Mouse (Mus musculus) forebrain, embryonic 14.5 days (tissue): ENCODE results near the gene 1110002E22Rik. TPM values are rescaled to one million over a fixed set of nuclear protein-coding genes. Genes with fewer than 3 reads are reported as not detected.

Source experiments
- ATAC-seq: fragments of 200-750 bp; cut with Nextera tagmentation; 2 replicates; pipeline ENCODE4 v1.8.0; 2017; ENCODE audit warnings: mild to moderate bottlenecking, moderate library complexity
- DNase-seq: peaks from one replicate; pipeline ENCODE4 v3.0.0-alpha.2; 2015; ENCODE audit warnings: low spot score
- H3K27ac ChIP-seq: fragments of 300-500 bp; sonication (generic); 2 replicates; pipeline ENCODE4 v1.5.1; 2014; ENCODE audit warnings: low read depth, mild to moderate bottlenecking, control low read depth, low read length, moderate library complexity
- H3K27me3 ChIP-seq: fragments of 300-500 bp; sonication (generic); replicated peaks from 2 replicates; pipeline ENCODE4 v1.6.1; 2014; ENCODE audit warnings: low read length, control low read depth, mixed read lengths; ENCODE audit not compliant: control insufficient read depth, insufficient read depth
- H3K36me3 ChIP-seq: fragments of 300-500 bp; sonication (generic); 2 replicates; pipeline ENCODE4 v1.6.1; 2014; ENCODE audit warnings: low read length, control low read depth; ENCODE audit not compliant: control insufficient read depth, insufficient read depth
- H3K4me1 ChIP-seq: fragments of 300-500 bp; sonication (generic); 2 replicates; pipeline ENCODE4 v1.6.1; 2014; ENCODE audit warnings: antibody characterized with exemption, low read length, control low read depth; ENCODE audit not compliant: control insufficient read depth, insufficient read depth
- H3K4me2 ChIP-seq: fragments of 300-500 bp; sonication (generic); 2 replicates; pipeline ENCODE4 v1.6.1; 2014; ENCODE audit warnings: mild to moderate bottlenecking, control low read depth, low read length
- H3K4me3 ChIP-seq: fragments of 300-500 bp; sonication (generic); 2 replicates; pipeline ENCODE4 v1.5.1; 2014; ENCODE audit warnings: low read depth, low read length, control low read depth
- H3K9ac ChIP-seq: fragments of 300-500 bp; sonication (generic); 2 replicates; pipeline ENCODE4 v1.6.1; 2014; ENCODE audit warnings: mild to moderate bottlenecking, low read length, control low read depth, moderate library complexity
- H3K9me3 ChIP-seq: fragments of 300-500 bp; sonication (generic); replicated peaks from 2 replicates; pipeline ENCODE4 v1.6.1; 2016; ENCODE audit warnings: low read length, control low read depth, mixed read lengths; ENCODE audit not compliant: control insufficient read depth
- WGBS: fragments of 180-500 bp; shearing (Covaris S2); extraction: QIAGEN DNeasy Blood & Tissue Kit; methylation state at CpG from one replicate; pipeline ENCODE4 v1.1.7; 2014; 5-methylcytosine and 5-hydroxymethylcytosine counted together
- polyA plus RNA-seq: library from polyadenylated mRNA; unstranded; fragments of >200 nt; fragmentation: Nextera tagmentation; extraction: Ambion mirVana; gene quantifications from 2 replicates; pipeline ENCODE4 v1.2.1, GENCODE M21; 2014

Gene 1110002E22Rik
- polyA plus RNA-seq, 1 experiment from 2014 or later, result 0.03 TPM

GRCm38 (mm10) chr3:138110910-138111782 lies 46.3 kb downstream of the 1110002E22Rik start:
- Histone ChIP-seq H3K27ac (no peak overlapping the region), H3K9me3 (no peaks in the 10 kb centered on the region), H3K9ac (no peak overlapping the region), H3K36me3 (no peaks in the 10 kb centered on the region), H3K4me1 (no peaks in the 10 kb centered on the region), H3K27me3 (no peaks in the 10 kb centered on the region), H3K4me2 (no peak overlapping the region), H3K4me3 (no peak overlapping the region)
- no peak for ATAC-seq
- DNase-seq, result no peak
- WGBS, result 93% methylated on average over 19 of the region's 19 CpGs

DNA sequence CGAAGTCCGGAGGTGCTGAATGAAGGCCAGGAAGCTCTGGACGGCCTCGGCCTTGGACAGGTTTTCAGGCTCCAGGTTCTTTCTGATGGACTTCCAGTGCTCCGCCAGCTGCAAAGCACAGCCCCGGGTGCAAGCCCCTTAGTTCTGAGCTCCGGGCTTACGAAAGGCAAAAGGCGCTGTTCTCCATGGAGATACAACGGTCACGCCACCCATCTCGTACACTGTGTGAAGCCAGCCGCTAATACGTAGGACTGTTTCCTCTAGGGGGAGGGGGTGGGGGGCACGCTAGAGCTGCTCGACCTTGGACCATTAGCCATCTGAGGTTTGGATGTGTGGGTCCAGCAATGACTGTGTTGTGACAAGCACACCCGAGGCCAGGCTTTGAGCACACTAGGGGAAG lies 49.3 kb downstream of the 1110002E22Rik start:
- no peak for ATAC-seq

DNA sequence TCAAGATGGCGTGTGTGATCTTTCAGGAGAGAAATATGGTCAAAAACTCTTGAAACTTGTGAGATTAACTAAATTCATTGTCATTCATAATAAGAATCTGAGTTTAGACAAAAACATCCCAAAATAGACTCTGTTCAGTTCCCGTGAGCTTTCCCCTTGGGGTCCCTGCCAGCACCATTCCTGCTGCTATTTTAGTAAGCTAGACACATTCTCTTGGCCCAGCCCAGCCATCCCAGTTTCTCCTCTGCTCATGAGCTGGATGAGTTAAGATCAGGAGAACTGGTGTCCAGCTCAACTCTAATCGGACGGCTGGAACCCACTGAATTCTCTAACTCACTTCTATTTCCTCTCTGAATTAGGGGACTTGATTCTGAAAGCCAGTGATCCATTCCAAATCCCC lies 52.0 kb downstream of the 1110002E22Rik start:
- H3K9me3 ChIP-seq, result no peaks in the 10 kb centered on the region
- H3K4me1 ChIP-seq, result no peaks in the 10 kb centered on the region
- no peak overlapping the region for H3K4me2 ChIP-seq
- H3K4me3 ChIP-seq, result no peak overlapping the region
- H3K36me3 ChIP-seq, result no peaks in the 10 kb centered on the region
- 91% methylated on average over 4 of the region's 4 CpGs for WGBS
- no peaks in the 10 kb centered on the region for H3K27me3 ChIP-seq
- no peak for ATAC-seq
- H3K9ac ChIP-seq, result no peak overlapping the region
- no peak overlapping the region for H3K27ac ChIP-seq
- DNase-seq, result no peak

More for the DNA sequence above, 49.3 kb downstream of the 1110002E22Rik start:
- H3K27me3 ChIP-seq, result no peaks in the 10 kb centered on the region
- DNase-seq, result no peak
- H3K36me3 ChIP-seq, result no peaks in the 10 kb centered on the region
- no peaks in the 10 kb centered on the region for H3K4me1 ChIP-seq
- no peak overlapping the region for H3K4me3 ChIP-seq
- no peak overlapping the region for H3K9ac ChIP-seq
- H3K4me2 ChIP-seq, result no peak overlapping the region
- H3K27ac ChIP-seq, result no peak overlapping the region
- H3K9me3 ChIP-seq, result no peaks in the 10 kb centered on the region
- WGBS, result 89% methylated on average over 17 of the region's 17 CpGs

DNA sequence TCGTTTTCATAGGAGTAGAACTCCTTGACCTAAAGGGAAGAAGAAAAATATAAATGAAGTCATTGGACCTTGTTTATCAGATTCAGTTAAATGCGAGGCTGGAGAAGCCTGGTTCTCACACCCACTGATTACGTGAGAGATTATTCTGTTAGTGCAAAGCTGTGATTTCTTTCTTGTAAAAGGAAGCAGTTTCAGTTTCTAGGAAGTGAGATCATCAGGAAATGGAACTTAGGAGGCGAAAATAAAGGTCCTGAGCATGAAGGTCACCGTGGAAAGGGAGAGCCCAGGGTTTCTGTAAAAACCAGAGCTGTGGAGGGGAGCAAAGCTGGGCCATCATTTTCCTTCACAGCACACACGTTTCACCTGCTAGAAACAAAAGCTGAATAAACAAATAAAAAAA lies 53.5 kb downstream of the 1110002E22Rik start:
- Histone ChIP-seq H3K4me1 (no peaks in the 10 kb centered on the region), H3K9me3 (no peaks in the 10 kb centered on the region), H3K9ac (no peak overlapping the region), H3K27ac (no peak overlapping the region), H3K4me3 (no peak overlapping the region), H3K36me3 (no peaks in the 10 kb centered on the region), H3K4me2 (no peak overlapping the region), H3K27me3 (no peaks in the 10 kb centered on the region)
- no peak for ATAC-seq
- DNase-seq, result no peak
- 78% methylated on average over 6 of the region's 6 CpGs for WGBS

- Histone ChIP-seq H3K4me2 (no peak overlapping the region), H3K4me3 (no peak overlapping the region), H3K36me3 (no peaks in the 10 kb centered on the region), H3K9me3 (no peaks in the 10 kb centered on the region), H3K27ac (no peak overlapping the region), H3K27me3 (no peaks in the 10 kb centered on the region), H3K4me1 (no peaks in the 10 kb centered on the region), H3K9ac (no peak overlapping the region)
- ATAC-seq (no peak), DNase-seq (no peak)
- 81% methylated on average over 14 of the region's 14 CpGs for WGBS
Observed at GRCm38 (mm10) chr3:138118831-138119230, 54.0 kb downstream of the 1110002E22Rik start.

DNA sequence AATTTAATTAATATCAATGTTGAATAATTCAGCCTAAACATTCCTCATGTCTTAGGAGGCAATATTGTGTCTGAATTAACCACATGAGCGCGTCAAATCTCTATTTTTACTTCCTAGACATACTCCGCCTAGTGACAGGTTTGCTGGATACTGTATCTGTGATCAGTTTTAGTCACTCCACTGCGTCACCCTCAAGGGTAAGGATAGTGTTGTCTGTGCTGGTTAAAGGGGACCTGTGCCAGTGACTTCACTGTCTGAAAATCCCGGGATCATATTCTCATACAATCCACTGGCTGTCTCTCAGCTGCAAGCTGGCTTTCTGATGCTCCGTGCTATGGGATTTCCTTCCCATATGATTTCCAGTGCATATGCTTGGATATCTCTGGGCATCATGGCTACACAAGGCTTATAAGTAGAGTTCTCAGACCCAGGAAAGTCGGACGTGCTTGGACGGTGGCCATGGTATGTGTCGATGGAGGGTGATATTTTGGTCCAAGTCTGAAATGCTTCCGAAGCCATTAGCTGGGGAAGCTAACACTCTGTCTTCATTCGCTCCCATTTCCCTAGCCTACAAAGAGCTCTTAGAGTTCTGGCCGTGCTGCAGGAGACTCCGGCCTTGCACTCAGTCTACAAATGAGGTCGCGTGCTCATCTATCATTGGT lies 54.7 kb downstream of the 1110002E22Rik start:
- Histone ChIP-seq H3K4me3 (no peak overlapping the region), H3K36me3 (no peaks in the 10 kb centered on the region), H3K9ac (no peak overlapping the region), H3K4me2 (no peak overlapping the region), H3K27me3 (no peaks in the 10 kb centered on the region), H3K27ac (no peak overlapping the region), H3K4me1 (no peaks in the 10 kb centered on the region), H3K9me3 (no peaks in the 10 kb centered on the region)
- WGBS, result 97% methylated on average over 16 of the region's 16 CpGs
- ATAC-seq (no peak), DNase-seq (no peak)

- Histone ChIP-seq H3K27me3 (no peaks in the 10 kb centered on the region), H3K4me2 (no peak overlapping the region), H3K9me3 (no peaks in the 10 kb centered on the region), H3K27ac (no peak overlapping the region), H3K4me1 (no peaks in the 10 kb centered on the region), H3K9ac (no peak overlapping the region), H3K36me3 (no peaks in the 10 kb centered on the region), H3K4me3 (no peak overlapping the region)
- 94% methylated on average over 2 of the region's 2 CpGs for WGBS
- ATAC-seq (no peak), DNase-seq (no peak)
Observed at GRCm38 (mm10) chr3:138121461-138121860, 56.6 kb downstream of the 1110002E22Rik start.

DNA sequence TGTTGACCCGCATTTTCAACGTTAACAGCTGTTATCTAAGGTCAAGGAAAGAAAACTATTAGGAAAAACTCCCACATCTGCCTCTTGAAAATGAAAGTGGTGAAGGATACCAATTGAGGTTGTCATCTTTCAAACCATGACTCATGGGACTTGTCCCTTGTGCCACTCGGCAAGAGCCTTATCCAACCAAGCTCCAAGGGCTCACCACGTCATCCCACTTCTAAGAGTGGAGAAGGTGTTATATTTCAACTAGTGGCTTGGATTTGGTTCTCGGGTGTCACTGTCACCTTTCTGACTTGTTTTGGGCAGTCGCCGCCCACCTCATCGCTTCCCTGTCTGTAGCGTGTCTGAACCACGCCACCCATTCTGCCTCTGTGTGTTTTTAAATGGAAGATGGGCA lies 59.0 kb downstream of the 1110002E22Rik start:
- no peak overlapping the region for H3K9ac ChIP-seq
- H3K9me3 ChIP-seq, result no peaks in the 10 kb centered on the region
- no peaks in the 10 kb centered on the region for H3K27me3 ChIP-seq
- no peak overlapping the region for H3K4me2 ChIP-seq
- ATAC-seq (no peak), DNase-seq (no peak)
- H3K36me3 ChIP-seq, result no peaks in the 10 kb centered on the region
- H3K27ac ChIP-seq, result no peak overlapping the region
- WGBS, result 92% methylated on average over 10 of the region's 10 CpGs
- H3K4me1 ChIP-seq, result no peaks in the 10 kb centered on the region
- no peak overlapping the region for H3K4me3 ChIP-seq

DNA sequence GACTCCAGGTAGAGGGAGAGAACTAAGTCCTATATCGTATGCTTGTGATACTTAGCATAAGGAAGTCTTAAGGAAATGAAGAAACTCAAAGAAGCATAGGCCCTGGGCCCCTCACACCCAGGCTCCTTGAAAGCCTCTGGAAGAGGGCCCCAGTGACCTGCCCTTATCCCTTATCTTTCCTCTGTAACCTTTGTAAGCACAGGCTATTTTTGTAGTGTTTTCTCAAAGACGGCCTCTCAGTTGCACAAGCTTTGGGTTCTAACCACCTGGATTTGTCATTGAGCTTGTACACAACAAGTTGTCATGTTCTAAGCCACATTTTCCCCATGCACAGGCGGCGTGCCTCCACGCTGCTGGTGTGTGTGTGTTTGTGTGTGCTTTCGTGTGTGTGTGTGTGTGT lies 64.3 kb downstream of the 1110002E22Rik start:
- no peak overlapping the region for H3K27ac ChIP-seq
- H3K9ac ChIP-seq, result no peak overlapping the region
- H3K4me1 ChIP-seq, result no peaks in the 10 kb centered on the region
- H3K9me3 ChIP-seq, result no peaks in the 10 kb centered on the region
- no peaks in the 10 kb centered on the region for H3K36me3 ChIP-seq
- H3K27me3 ChIP-seq, result no peaks in the 10 kb centered on the region
- DNase-seq (no peak), ATAC-seq (no peak)
- H3K4me2 ChIP-seq, result no peak overlapping the region
- 94% methylated on average over 6 of the region's 6 CpGs for WGBS
- no peak overlapping the region for H3K4me3 ChIP-seq
